Mouse (Mus musculus): Measurements from ENCODE around the gene Acat1. TPM values are rescaled to one million over a fixed set of nuclear protein-coding genes. Genes with fewer than 3 reads are reported as not detected.

The Acat1 gene
- polyA plus RNA-seq, 1 experiment = 68.6 TPM

DNA sequence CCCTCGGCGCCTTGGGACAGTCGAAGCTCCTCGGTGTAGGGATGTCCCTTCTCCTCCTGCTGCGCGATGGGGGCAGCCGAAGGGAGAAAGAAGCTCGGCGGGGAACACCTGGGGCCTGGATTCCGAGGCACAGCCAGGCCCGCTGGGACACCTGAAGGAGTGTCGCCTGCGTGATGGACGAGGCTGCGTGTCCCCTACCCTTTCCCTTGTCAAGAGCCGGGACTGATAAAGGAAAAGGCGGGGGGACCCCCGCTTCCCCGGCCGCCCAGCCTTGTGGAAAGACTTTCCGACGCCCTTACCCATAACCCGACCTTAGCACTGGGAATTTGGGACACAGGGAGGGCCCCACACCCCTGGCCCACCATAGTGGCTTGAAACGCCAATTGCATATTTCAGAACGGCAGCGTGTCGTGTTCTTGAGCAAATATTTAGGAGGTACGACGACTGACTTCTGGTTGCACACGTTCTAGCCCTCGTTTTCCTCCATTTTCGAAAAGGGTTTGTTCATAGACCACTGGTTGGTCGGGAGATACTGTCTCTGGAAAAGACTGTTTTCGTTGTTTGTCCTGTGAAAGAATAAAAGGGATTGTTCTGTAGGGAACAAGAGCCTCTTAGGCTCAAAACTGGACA lies 72.7 kb downstream of the Acat1 start:
- no peak for TF ChIP-seq CTCF (IDR thresholded peaks at IDR 0.05; ENCODE audit: extremely low read depth, insufficient read depth, low read length)
- Histone ChIP-seq H3K4me3 (ENCODE audit: insufficient read depth, low read length) (peak overlapping the region; percentile 79), H3K4me1 (ENCODE audit: control insufficient read depth, insufficient read depth, low read length) (no peaks in the 10 kb centered on the region), H3K27ac (ENCODE audit: insufficient read depth, low read length) (peak overlapping the region; percentile 88)

DNA sequence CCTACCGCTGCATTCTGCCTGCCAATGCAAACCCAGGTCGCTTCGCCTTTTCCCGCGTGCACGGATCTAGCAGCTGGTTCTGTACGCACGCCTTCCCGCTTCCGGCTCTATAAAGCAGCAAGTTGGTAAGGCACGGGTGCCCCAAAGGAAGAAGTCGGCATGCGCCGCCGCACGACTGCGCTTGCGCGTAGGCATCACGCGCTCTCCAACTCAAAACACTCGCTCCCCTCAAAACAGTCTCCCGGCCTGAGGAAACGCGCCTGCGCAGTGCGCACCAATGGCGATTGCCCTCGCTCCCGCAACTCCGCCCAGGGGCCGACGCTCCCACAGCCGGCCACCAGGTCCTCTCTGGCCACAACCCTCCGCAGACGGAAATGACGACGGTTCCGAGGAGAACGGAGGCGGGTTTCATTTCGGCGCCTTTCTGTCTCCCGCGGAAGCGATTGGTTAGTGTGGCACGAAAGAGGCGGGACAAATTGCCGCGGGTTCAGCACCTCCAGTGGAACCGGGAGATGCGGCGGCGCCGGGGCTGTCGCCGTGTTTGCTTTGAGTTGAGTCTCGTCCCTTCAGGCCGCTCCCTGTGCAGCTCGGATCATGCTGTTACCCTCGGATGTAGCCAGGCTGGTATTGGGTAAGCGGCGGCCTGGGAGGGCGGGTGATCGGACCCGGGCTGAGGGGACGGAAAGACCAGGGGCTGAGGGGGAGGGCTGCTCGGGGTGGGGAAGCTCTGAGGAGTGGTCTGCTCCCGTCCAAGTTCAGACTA lies 73.4 kb downstream of the Acat1 start, which contains the start of the genes Atm and Npat:
Gene Atm (minus strand): TSS at position 183 of the 763 bp plus-strand sequence.
Gene Npat (plus strand): TSS at position 490 of the 763 bp plus-strand sequence.
- H3K4me3 ChIP-seq (ENCODE audit: insufficient read depth, low read length) = peak within 1 kb of the TSS; percentile 79
- H3K4me1 ChIP-seq (ENCODE audit: control insufficient read depth, insufficient read depth, low read length) = no peaks in the 10 kb centered on the region
- peak within 1 kb of the TSS; percentile 88 for H3K27ac ChIP-seq (ENCODE audit: insufficient read depth, low read length)
- no peak for TF ChIP-seq CTCF (IDR thresholded peaks at IDR 0.05; ENCODE audit: extremely low read depth, insufficient read depth, low read length)
- TF ChIP-seq POLR2A (IDR thresholded peaks at IDR 0.05; ENCODE audit: extremely low read depth, insufficient read depth, low read length) = peak; percentile 88

DNA sequence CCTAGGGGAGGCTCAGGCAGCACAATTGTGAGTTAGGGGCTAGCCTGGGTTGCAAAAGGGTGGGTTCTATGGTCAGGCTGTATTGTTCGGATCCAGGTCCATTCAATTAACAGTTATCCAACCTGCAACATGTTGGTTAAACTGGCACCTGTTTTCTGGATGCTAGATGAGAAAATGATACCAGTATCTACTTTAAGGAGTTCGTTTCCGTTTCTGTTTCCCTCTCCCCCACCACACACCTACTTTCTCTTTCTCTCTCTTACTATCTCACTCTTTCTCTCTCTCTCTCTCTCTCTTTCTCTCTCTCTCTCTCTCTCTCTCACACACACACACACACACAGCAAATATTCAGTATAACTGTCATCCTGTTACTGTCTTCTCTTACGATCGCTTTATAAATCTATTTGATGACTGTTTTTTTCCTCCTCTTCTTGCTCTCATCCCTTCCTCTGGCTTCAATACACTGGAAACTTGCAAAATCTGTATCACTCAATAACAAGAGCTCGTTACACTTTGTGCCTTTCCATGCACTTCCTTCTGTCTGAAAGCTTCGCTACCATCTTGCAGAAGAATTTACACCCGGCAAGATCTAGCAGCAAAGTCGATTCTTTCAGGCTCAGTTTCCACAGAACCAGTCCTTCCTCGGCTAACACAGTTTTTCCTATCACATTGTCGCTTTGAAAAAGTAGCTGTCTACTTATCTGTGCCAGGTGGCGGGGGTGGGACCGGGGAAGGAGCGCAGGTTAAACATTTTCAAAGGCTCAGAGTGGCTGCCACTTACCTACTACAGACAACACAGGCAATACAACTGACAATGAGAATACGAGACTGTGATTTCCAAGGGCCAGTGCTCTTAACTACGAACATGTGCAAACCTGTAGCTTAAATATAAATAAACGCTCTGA lies 74.5 kb downstream of the Acat1 start:
- TF ChIP-seq CTCF (IDR thresholded peaks at IDR 0.05; ENCODE audit: extremely low read depth, insufficient read depth, low read length) (no peak), POLR2A (IDR thresholded peaks at IDR 0.05; ENCODE audit: extremely low read depth, insufficient read depth, low read length) (no peak)
- Histone ChIP-seq H3K4me3 (ENCODE audit: insufficient read depth, low read length) (peak overlapping the region; percentile 79), H3K4me1 (ENCODE audit: control insufficient read depth, insufficient read depth, low read length) (no peaks in the 10 kb centered on the region), H3K27ac (ENCODE audit: insufficient read depth, low read length) (no peak overlapping the region)

Other genes starting within 250 kb of the Acat1 start
- gene Kdelc2, start 226.4 kb downstream of the Acat1 start, polyA plus RNA-seq (2012; rRNA removed) = 3.8 and 4.2 TPM in 2 replicates
- 0.50 and 0.93 TPM in 2 replicates for gene 4930550C14Rik, start 208.1 kb downstream of the Acat1 start, polyA plus RNA-seq (2012; rRNA removed)
- 5.3 and 7.2 TPM in 2 replicates for gene Atm, start 73.6 kb downstream of the Acat1 start, polyA plus RNA-seq (2012; rRNA removed)
- 10.3 and 10.9 TPM in 2 replicates for gene Npat, start 73.3 kb downstream of the Acat1 start, polyA plus RNA-seq (2012; rRNA removed)
- 20.3 and 21.4 TPM in 2 replicates for gene Cul5, start 59.6 kb upstream of the Acat1 start, polyA plus RNA-seq (2012; rRNA removed)
- 0.45 and 0.69 TPM in 2 replicates for gene Rab39, start 95.8 kb upstream of the Acat1 start, polyA plus RNA-seq (2012; rRNA removed)
- gene Slc35f2, start 161.2 kb upstream of the Acat1 start, polyA plus RNA-seq (2012; rRNA removed) = 5.7 and 6.2 TPM in 2 replicates
- 0.38 and 0.50 TPM in 2 replicates for gene Sln, start 239.8 kb upstream of the Acat1 start, polyA plus RNA-seq (2012; rRNA removed)

Measured in cortical plate, adult 2 months (tissue).